Mouse (Mus musculus) adrenal gland, postnatal 14 days (tissue): Measurements from ENCODE around the gene Donson. TPM values are rescaled to one million over a fixed set of nuclear protein-coding genes. Genes with fewer than 3 reads are reported as not detected.
"Not testable (repeated sequence)": the region's sequence is repeated elsewhere in the genome, so short reads cannot be mapped to it uniquely, and the experiment has no call there.

Experiments used
- DNase-seq: peaks from one replicate; pipeline ENCODE4 v3.0.0; 2021; ENCODE audit warnings: mixed read lengths
- total RNA-seq: library from RNA; stranded (reverse); gene quantifications from 2 replicates; pipeline ENCODE4 v1.2.3, GENCODE M21; 2021

Gene Donson
- total RNA-seq, 1 experiment from 2014 or later, result 8.6 TPM

GRCm38 (mm10) chr16:91688023-91688618 is 449 bp downstream of the Donson start:
- DNase-seq, result no peak

- no peak for DNase-seq
These were observed 2.2 kb downstream of the Donson start for GRCm38 (mm10) chr16:91686369-91686768.

GRCm38 (mm10) chr16:91685526-91685925 is 3.0 kb downstream of the Donson start:
- no peak for DNase-seq

- no peak for DNase-seq
These were observed 7.9 kb downstream of the Donson start for GRCm38 (mm10) chr16:91680656-91681055.

GRCm38 (mm10) chr16:91678147-91678911 is 10.2 kb downstream of the Donson start:
- DNase-seq, result no peak

GRCm38 (mm10) chr16:91674500-91674899 is 14.1 kb downstream of the Donson start:
- no peak for DNase-seq

- no peak for DNase-seq
These were observed 24.8 kb downstream of the Donson start for GRCm38 (mm10) chr16:91663795-91664194.

- DNase-seq, result no peak
These were observed 26.2 kb downstream of the Donson start for GRCm38 (mm10) chr16:91662336-91662735.

GRCm38 (mm10) chr16:91661397-91661796 is 27.2 kb downstream of the Donson start:
- DNase-seq, result no peak

- DNase-seq, result no peak
These were observed 28.8 kb downstream of the Donson start for GRCm38 (mm10) chr16:91659798-91660197.

GRCm38 (mm10) chr16:91658471-91658870 is 30.1 kb downstream of the Donson start:
- no peak for DNase-seq

- no peak for DNase-seq
These were observed 31.3 kb downstream of the Donson start for GRCm38 (mm10) chr16:91657285-91657684.

GRCm38 (mm10) chr16:91655285-91655684 is 33.3 kb downstream of the Donson start:
- no peak for DNase-seq

GRCm38 (mm10) chr16:91652191-91652590 is 36.4 kb downstream of the Donson start:
- no peak for DNase-seq

- DNase-seq, result no peak
These were observed 38.8 kb downstream of the Donson start for GRCm38 (mm10) chr16:91649781-91650180.

- DNase-seq, result no peak
These were observed 39.3 kb downstream of the Donson start for GRCm38 (mm10) chr16:91649246-91649645.

- DNase-seq, result peak; percentile 93
These were observed 40.4 kb downstream of the Donson start for GRCm38 (mm10) chr16:91648220-91648550.

GRCm38 (mm10) chr16:91647461-91648219 is 40.9 kb downstream of the Donson start, which contains the start of gene Son:
Gene Son, plus strand, starts transcription at chr16:91647506.
- peak; percentile 98 for DNase-seq

GRCm38 (mm10) chr16:91646681-91647419 is 41.7 kb downstream of the Donson start, which contains the start of gene Gart:
Gene Gart, minus strand, starts transcription at chr16:91646952.
- DNase-seq, result peak; percentile 98

- DNase-seq, result peak; percentile 40
These were observed 42.5 kb downstream of the Donson start for GRCm38 (mm10) chr16:91645995-91646602.

GRCm38 (mm10) chr16:91645420-91645819 is 43.1 kb downstream of the Donson start:
- DNase-seq, result not testable (repeated sequence)

- DNase-seq, result no peak
These were observed 43.7 kb downstream of the Donson start for GRCm38 (mm10) chr16:91644901-91645300.
